Mouse (Mus musculus): Measurements from ENCODE around the gene Rhox4b. TPM values are rescaled to one million over a fixed set of nuclear protein-coding genes. Genes with fewer than 3 reads are reported as not detected.
"Not testable (repeated sequence)": the region's sequence is repeated elsewhere in the genome, so short reads cannot be mapped to it uniquely, and the experiment has no call there.

The Rhox4b gene
- 0.26 and 0.65 TPM in 2 replicates for polyA plus RNA-seq (2015; fragmentation: Nextera tagmentation; extraction: Ambion mirVana)

- not testable (repeated sequence) for H3K36me3 ChIP-seq; H3K4me2 ChIP-seq; H3K4me1 ChIP-seq; H3K27me3 ChIP-seq; H3K9me3 ChIP-seq; H3K27ac ChIP-seq; H3K4me3 ChIP-seq; ATAC-seq (ENCODE audit: insufficient number of reproducible peaks, low FRiP score, low TSS enrichment, low read depth); H3K9ac ChIP-seq
- WGBS = 86% methylated on average over 15 of the region's 15 CpGs
These were observed at the start of gene Rhox4b for GRCm38 (mm10) chrX:37432194-37432593. Rhox4b (plus strand) TSS chrX:37432494.

DNA sequence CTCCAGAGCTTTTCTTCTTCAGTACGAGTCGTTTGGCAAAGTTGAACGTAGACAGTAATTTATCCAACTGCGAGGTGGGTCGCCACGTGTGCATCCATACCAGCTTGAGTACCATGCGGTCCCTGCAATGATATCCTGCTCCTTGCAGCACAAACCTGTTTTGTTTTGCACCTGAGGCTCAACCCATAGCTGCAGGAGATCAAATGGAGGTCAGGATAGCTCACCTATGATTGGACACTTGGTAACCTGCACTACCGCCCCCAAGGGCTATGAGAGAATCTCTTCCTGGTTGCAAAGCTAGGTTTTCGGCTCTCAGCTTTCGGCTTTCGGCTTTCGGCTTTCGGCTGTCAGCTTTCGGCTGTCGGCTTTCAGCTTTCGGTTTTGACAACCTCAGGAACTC is 41.7 kb upstream of the Rhox4b start, which contains the start of gene Rhox4a2:
Rhox4a2 (plus strand) TSS at position 301 of the 400 bp plus-strand sequence.
- not testable (repeated sequence) for H3K9ac ChIP-seq; H3K27ac ChIP-seq; H3K4me3 ChIP-seq; H3K9me3 ChIP-seq; H3K4me1 ChIP-seq; ATAC-seq (ENCODE audit: insufficient number of reproducible peaks, low FRiP score, low TSS enrichment, low read depth); H3K27me3 ChIP-seq; H3K36me3 ChIP-seq; H3K4me2 ChIP-seq
- WGBS = 89% methylated on average over 9 of the region's 16 CpGs

GRCm38 (mm10) chrX:37411767-37412166 is 20.5 kb upstream of the Rhox4b start, which contains the start of gene Rhox2b:
Rhox2b (plus strand) TSS chrX:37412067.
- no CpG with 5 or more reads among the region's 9 CpGs for WGBS
- H3K4me1 ChIP-seq; H3K9ac ChIP-seq; H3K4me3 ChIP-seq; ATAC-seq (ENCODE audit: insufficient number of reproducible peaks, low FRiP score, low TSS enrichment, low read depth); H3K27me3 ChIP-seq; H3K27ac ChIP-seq; H3K9me3 ChIP-seq; H3K36me3 ChIP-seq; H3K4me2 ChIP-seq: not testable (repeated sequence)

DNA sequence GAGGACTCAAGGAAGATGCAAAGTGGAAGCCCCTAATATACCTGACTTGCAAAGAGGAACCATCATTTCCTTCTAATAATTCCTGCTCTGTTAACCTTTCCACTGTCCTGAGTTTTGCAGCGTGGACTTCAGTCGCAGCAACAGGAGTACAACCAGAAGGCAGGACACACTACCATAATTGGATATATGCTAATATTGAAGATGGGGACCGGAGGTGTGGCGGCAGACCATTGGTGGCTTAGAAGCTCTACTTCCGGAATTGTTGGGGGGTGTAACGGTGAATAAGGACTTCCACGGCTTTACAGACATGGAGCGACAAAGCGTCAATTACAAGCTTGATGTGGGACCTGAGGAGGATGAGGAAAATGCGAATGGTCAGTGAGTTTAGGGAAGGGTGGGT is 21.1 kb downstream of the Rhox4b start, which contains the start of gene Rhox2c:
Rhox2c (plus strand) TSS at position 301 of the 400 bp plus-strand sequence.
- not testable (repeated sequence) for H3K9ac ChIP-seq; H3K9me3 ChIP-seq; ATAC-seq (ENCODE audit: insufficient number of reproducible peaks, low FRiP score, low TSS enrichment, low read depth); H3K4me1 ChIP-seq; H3K4me3 ChIP-seq; H3K36me3 ChIP-seq; H3K27ac ChIP-seq; H3K27me3 ChIP-seq; H3K4me2 ChIP-seq
- 92% methylated on average over 8 of the region's 10 CpGs for whole genome bisulfite sequencing

GRCm38 (mm10) chrX:37458285-37458684 is 26.0 kb downstream of the Rhox4b start, which contains the start of gene Rhox3c:
Rhox3c (plus strand) TSS chrX:37458585.
- not testable (repeated sequence) for H3K4me1 ChIP-seq; H3K9me3 ChIP-seq; H3K36me3 ChIP-seq; H3K27ac ChIP-seq; H3K4me3 ChIP-seq; H3K27me3 ChIP-seq; ATAC-seq (ENCODE audit: insufficient number of reproducible peaks, low FRiP score, low TSS enrichment, low read depth); H3K9ac ChIP-seq; H3K4me2 ChIP-seq
- 92% methylated on average over 3 of the region's 4 CpGs for WGBS

GRCm38 (mm10) chrX:37480037-37480436 is 47.7 kb downstream of the Rhox4b start, which contains the start of gene Rhox4c:
Rhox4c (plus strand) TSS chrX:37480337.
- WGBS = 92% methylated on average over 14 of the region's 14 CpGs
- not testable (repeated sequence) for H3K9ac ChIP-seq; H3K4me1 ChIP-seq; ATAC-seq (ENCODE audit: insufficient number of reproducible peaks, low FRiP score, low TSS enrichment, low read depth); H3K36me3 ChIP-seq; H3K9me3 ChIP-seq; H3K4me3 ChIP-seq; H3K4me2 ChIP-seq; H3K27me3 ChIP-seq; H3K27ac ChIP-seq

Other genes starting within 250 kb of the Rhox4b start
- gene Ndufa1, start 241.3 kb upstream of the Rhox4b start, polyA plus RNA-seq (2015; fragmentation: Nextera tagmentation; extraction: Ambion mirVana) = 385 and 433 TPM in 2 replicates
- gene Rnf113a1, start 241.2 kb upstream of the Rhox4b start, polyA plus RNA-seq (2015; fragmentation: Nextera tagmentation; extraction: Ambion mirVana) = 12.5 and 12.6 TPM in 2 replicates
- not detected in 2 replicates for gene Gm9, start 221.5 kb upstream of the Rhox4b start, polyA plus RNA-seq (2015; fragmentation: Nextera tagmentation; extraction: Ambion mirVana)
- not detected in 2 replicates for gene Rhox1, start 210.2 kb upstream of the Rhox4b start, polyA plus RNA-seq (2015; fragmentation: Nextera tagmentation; extraction: Ambion mirVana)
- not detected in 2 replicates for gene Rhox2a, start 187.5 kb upstream of the Rhox4b start, polyA plus RNA-seq (2015; fragmentation: Nextera tagmentation; extraction: Ambion mirVana)
- not detected in 2 replicates for gene Rhox3a, start 182.6 kb upstream of the Rhox4b start, polyA plus RNA-seq (2015; fragmentation: Nextera tagmentation; extraction: Ambion mirVana)
- gene Rhox4a, start 167.2 kb upstream of the Rhox4b start, polyA plus RNA-seq (2015; fragmentation: Nextera tagmentation; extraction: Ambion mirVana) = not detected in 2 replicates
- gene Rhox3a2, start 52.5 kb upstream of the Rhox4b start, polyA plus RNA-seq (2015; fragmentation: Nextera tagmentation; extraction: Ambion mirVana) = not detected in 2 replicates
- 0.36 and 0.70 TPM in 2 replicates for gene Rhox4a2, start 41.6 kb upstream of the Rhox4b start, polyA plus RNA-seq (2015; fragmentation: Nextera tagmentation; extraction: Ambion mirVana)
- not detected in 2 replicates for gene Rhox2b, start 20.4 kb upstream of the Rhox4b start, polyA plus RNA-seq (2015; fragmentation: Nextera tagmentation; extraction: Ambion mirVana)
- not detected in 2 replicates for gene Rhox2c, start 21.2 kb downstream of the Rhox4b start, polyA plus RNA-seq (2015; fragmentation: Nextera tagmentation; extraction: Ambion mirVana)
- gene Rhox3c, start 26.1 kb downstream of the Rhox4b start, polyA plus RNA-seq (2015; fragmentation: Nextera tagmentation; extraction: Ambion mirVana) = not detected in 2 replicates
- gene Rhox4c, start 47.8 kb downstream of the Rhox4b start, polyA plus RNA-seq (2015; fragmentation: Nextera tagmentation; extraction: Ambion mirVana) = not detected in 2 replicates
- gene Rhox2d, start 60.9 kb downstream of the Rhox4b start, polyA plus RNA-seq (2015; fragmentation: Nextera tagmentation; extraction: Ambion mirVana) = not detected in 2 replicates
- gene Rhox4d, start 81.9 kb downstream of the Rhox4b start, polyA plus RNA-seq (2015; fragmentation: Nextera tagmentation; extraction: Ambion mirVana) = not detected in 2 replicates
- gene Rhox2e, start 98.0 kb downstream of the Rhox4b start, polyA plus RNA-seq (2015; fragmentation: Nextera tagmentation; extraction: Ambion mirVana) = not detected in 2 replicates
- not detected in 2 replicates for gene Rhox3e, start 109.5 kb downstream of the Rhox4b start, polyA plus RNA-seq (2015; fragmentation: Nextera tagmentation; extraction: Ambion mirVana)
- not detected in 2 replicates for gene Rhox4e, start 124.9 kb downstream of the Rhox4b start, polyA plus RNA-seq (2015; fragmentation: Nextera tagmentation; extraction: Ambion mirVana)
- gene Rhox2f, start 138.9 kb downstream of the Rhox4b start, polyA plus RNA-seq (2015; fragmentation: Nextera tagmentation; extraction: Ambion mirVana) = not detected in 2 replicates
- not detected in 2 replicates for gene Rhox3f, start 148.5 kb downstream of the Rhox4b start, polyA plus RNA-seq (2015; fragmentation: Nextera tagmentation; extraction: Ambion mirVana)
- gene Rhox4f, start 175.2 kb downstream of the Rhox4b start, polyA plus RNA-seq (2015; fragmentation: Nextera tagmentation; extraction: Ambion mirVana) = not detected in 2 replicates
- gene Rhox3g, start 196.1 kb downstream of the Rhox4b start, polyA plus RNA-seq (2015; fragmentation: Nextera tagmentation; extraction: Ambion mirVana) = not detected in 2 replicates
- gene Rhox2g, start 211.0 kb downstream of the Rhox4b start, polyA plus RNA-seq (2015; fragmentation: Nextera tagmentation; extraction: Ambion mirVana) = not detected in 2 replicates
- gene Rhox4g, start 218.8 kb downstream of the Rhox4b start, polyA plus RNA-seq (2015; fragmentation: Nextera tagmentation; extraction: Ambion mirVana) = not detected in 2 replicates
- gene Rhox3h, start 236.3 kb downstream of the Rhox4b start, polyA plus RNA-seq (2015; fragmentation: Nextera tagmentation; extraction: Ambion mirVana) = not detected in 2 replicates
- not detected in 2 replicates for gene Rhox2h, start 240.8 kb downstream of the Rhox4b start, polyA plus RNA-seq (2015; fragmentation: Nextera tagmentation; extraction: Ambion mirVana)